Mouse (Mus musculus) ES-E14 (cell line): ENCODE measurements around the gene Muc20.

Experiments
- CHD2 ChIP-seq: IDR thresholded peaks from 2 replicates; pipeline ENCODE4 v1.6.1; 2014; ENCODE audit warnings: mild to moderate bottlenecking, low read depth, low read length, inconsistent platforms
- HCFC1 ChIP-seq: IDR thresholded peaks from 2 replicates; pipeline ENCODE4 v1.6.1; 2012; ENCODE audit warnings: low read length, inconsistent platforms, borderline replicate concordance; ENCODE audit not compliant: insufficient read depth
- ZNF384 ChIP-seq: IDR thresholded peaks from 2 replicates; pipeline ENCODE4 v1.6.1; 2012; ENCODE audit warnings: low read depth, low read length, inconsistent platforms

- TF ChIP-seq ZNF384 (no peak), HCFC1 (no peak), CHD2 (no peak)
Measured at GRCm38 (mm10) chr16:32766904-32767303, 30.3 kb downstream of the Muc20 start.
